Mouse (Mus musculus): Measurements from ENCODE around the gene Ranbp1.

- no peak for TF ChIP-seq GATA1 (IDR thresholded peaks at IDR 0.05; ENCODE audit: low read length)
- TF ChIP-seq TAL1 (IDR thresholded peaks at IDR 0.05; ENCODE audit: low read length) = no peak
Measured at GRCm38 (mm10) chr16:18253866-18254265, 5.3 kb upstream of the Ranbp1 start.
